Mouse (Mus musculus): ENCODE data around the gene Iah1. TPM values are rescaled to one million over a fixed set of nuclear protein-coding genes. Genes with fewer than 3 reads are reported as not detected.

Gene Iah1
- total RNA-seq, 2 experiments from 2014 or later, result 17.6 to 19.2 TPM

GRCm38 (mm10) chr12:21318143-21318895, 2.1 kb downstream of the Iah1 start:
- DNase-seq (ENCODE audit: low spot score in 2 of 2), result peak; percentile 32 to 55

- DNase-seq (ENCODE audit: low spot score in 2 of 2), result no peak
Observed at GRCm38 (mm10) chr12:21320317-21320716, 4.1 kb downstream of the Iah1 start.

- DNase-seq (ENCODE audit: low spot score in 2 of 2), result no peak
Observed at GRCm38 (mm10) chr12:21321170-21321569, 5.0 kb downstream of the Iah1 start.

- no peak for DNase-seq (ENCODE audit: low spot score in 2 of 2)
Observed at GRCm38 (mm10) chr12:21322296-21322695, 6.1 kb downstream of the Iah1 start.

- DNase-seq (ENCODE audit: low spot score in 2 of 2), result no peak
Observed at GRCm38 (mm10) chr12:21322856-21323255, 6.7 kb downstream of the Iah1 start.

- DNase-seq (ENCODE audit: low spot score in 2 of 2), result no peak
Observed at GRCm38 (mm10) chr12:21324101-21324500, 7.9 kb downstream of the Iah1 start.

- DNase-seq (ENCODE audit: low spot score in 2 of 2), result no peak
Observed at GRCm38 (mm10) chr12:21325266-21325665, 9.1 kb downstream of the Iah1 start.

- DNase-seq (ENCODE audit: low spot score in 2 of 2), result no peak
Observed at GRCm38 (mm10) chr12:21326325-21326724, 10.1 kb downstream of the Iah1 start.

- no peak for DNase-seq (ENCODE audit: low spot score in 2 of 2)
Observed at GRCm38 (mm10) chr12:21329661-21330400, 13.6 kb downstream of the Iah1 start.

- DNase-seq (ENCODE audit: low spot score in 2 of 2), result no peak
Observed at GRCm38 (mm10) chr12:21330961-21331576, 14.9 kb downstream of the Iah1 start.

- DNase-seq (ENCODE audit: low spot score in 2 of 2), result no peak
Observed at GRCm38 (mm10) chr12:21331711-21332110, 15.5 kb downstream of the Iah1 start.

- no peak for DNase-seq (ENCODE audit: low spot score in 2 of 2)
Observed at GRCm38 (mm10) chr12:21333021-21333420, 16.8 kb downstream of the Iah1 start.

GRCm38 (mm10) chr12:21333766-21334165, 17.6 kb downstream of the Iah1 start:
- no peak for DNase-seq (ENCODE audit: low spot score in 2 of 2)

- peak; percentile 37 to 84 for DNase-seq (ENCODE audit: low spot score in 2 of 2)
Observed at GRCm38 (mm10) chr12:21335869-21336268, 19.7 kb downstream of the Iah1 start.

- DNase-seq (ENCODE audit: low spot score in 2 of 2), result no peak
Observed at GRCm38 (mm10) chr12:21337171-21337570, 21.0 kb downstream of the Iah1 start.

- no peak for DNase-seq (ENCODE audit: low spot score in 2 of 2)
Observed at GRCm38 (mm10) chr12:21340674-21341073, 24.5 kb downstream of the Iah1 start.

GRCm38 (mm10) chr12:21346972-21347371, 30.8 kb downstream of the Iah1 start:
- no peak for DNase-seq (ENCODE audit: low spot score in 2 of 2)

- no peak for DNase-seq (ENCODE audit: low spot score in 2 of 2)
Observed at GRCm38 (mm10) chr12:21350113-21350876, 34.1 kb downstream of the Iah1 start.

- no peak for DNase-seq (ENCODE audit: low spot score in 2 of 2)
Observed at GRCm38 (mm10) chr12:21353681-21354080, 37.5 kb downstream of the Iah1 start.

GRCm38 (mm10) chr12:21362686-21363085, 46.5 kb downstream of the Iah1 start:
- DNase-seq (ENCODE audit: low spot score in 2 of 2), result no peak

- no peak for DNase-seq (ENCODE audit: low spot score in 2 of 2)
Observed at GRCm38 (mm10) chr12:21363195-21363594, 47.0 kb downstream of the Iah1 start.

Measured in layer of hippocampus, postnatal 14 days (tissue).